ENCODE assay signal across 12 mouse cellular contexts in genomic region chr15:64542250-64542901, GRCm38 (mm10).
DNase-seq lines count a peak whose midpoint lies in the region; ATAC-seq and TF ChIP-seq lines count a peak whose summit lies in the region.
"Had no signal": no experiment of that assay in that cellular context is flagged by ENCODE, and none has a peak within 500 bp of the region (broad histone marks: within the 10 kb centered on the region; RNA-seq: fewer than 3 reads in every experiment).

No protein-coding gene starts in this region.

- peak; percentile 19 for DNase-seq in kidney, adult 2 months
- DNase-seq in kidney, postnatal 10 days: no peak
- DNase-seq in gastrocnemius, postnatal 25 days: peak; percentile 62
- no peak for DNase-seq in urinary bladder, postnatal 14 days (ENCODE audit: low spot score)
- DNase-seq in forebrain, embryonic 11.5 days (ENCODE audit: low spot score): no peak
- DNase-seq: cerebellum, adult 11 months; kidney, adult 18-20 months; thymus, postnatal 4 days had no signal

- H3K9ac ChIP-seq in neural tube, embryonic 12.5 days: no peak overlapping the region
- no peak overlapping the region for H3K9ac ChIP-seq in forebrain, embryonic 11.5 days (ENCODE audit: low read length)
- H3K9ac ChIP-seq: limb, embryonic 13.5 days; midbrain, embryonic 15.5 days had no signal

- H3K36me3 ChIP-seq in kidney, adult 2 months (ENCODE audit: control insufficient read depth, insufficient read depth, low read length): no peaks in the 10 kb centered on the region
- no peaks in the 10 kb centered on the region for H3K36me3 ChIP-seq in neural tube, embryonic 12.5 days
- H3K36me3 ChIP-seq in forebrain, embryonic 11.5 days (ENCODE audit: control insufficient read depth, insufficient read depth, low read length): no peaks in the 10 kb centered on the region
- H3K36me3 ChIP-seq: limb, embryonic 13.5 days; midbrain, embryonic 15.5 days had no signal

- no peak for TF ChIP-seq POLR2A in kidney, adult 2 months (IDR thresholded peaks at IDR 0.05; ENCODE audit: low read depth, low read length)
- TF ChIP-seq POLR2A in bone marrow macrophage, adult 2 months (IDR thresholded peaks at IDR 0.05; ENCODE audit: borderline replicate concordance, low read depth, low read length): no peak

- no peaks in the 10 kb centered on the region for H3K4me1 ChIP-seq in kidney, adult 2 months (ENCODE audit: control insufficient read depth, insufficient read depth, low read length)
- peaks cover 24% of the 10 kb centered on the region for H3K4me1 ChIP-seq in bone marrow macrophage, adult 2 months (ENCODE audit: control insufficient read depth, insufficient read depth, low read length)
- H3K4me1 ChIP-seq in neural tube, embryonic 12.5 days: 0 out of 2 replicates have a peak, but pooled peaks cover 12% of the 10 kb centered on the region
- no peaks in the 10 kb centered on the region for H3K4me1 ChIP-seq in forebrain, embryonic 11.5 days (replicated peaks; ENCODE audit: control insufficient read depth, insufficient read depth, low read length)
- H3K4me1 ChIP-seq: limb, embryonic 13.5 days; midbrain, embryonic 15.5 days had no signal

- no peak overlapping the region for H3K27ac ChIP-seq in kidney, adult 2 months (ENCODE audit: insufficient read depth, low read depth, low read length)
- peak overlapping the region; percentile 87 for H3K27ac ChIP-seq in bone marrow macrophage, adult 2 months (ENCODE audit: insufficient read depth, low read depth, low read length)
- peak overlapping the region; percentile 20; the same call in 1 of the 2 replicates for H3K27ac ChIP-seq in neural tube, embryonic 12.5 days
- H3K27ac ChIP-seq in forebrain, embryonic 11.5 days (ENCODE audit: low read depth, low read length): no peak overlapping the region
- H3K27ac ChIP-seq: limb, embryonic 13.5 days; midbrain, embryonic 15.5 days had no signal

- peak; percentile 72 for ATAC-seq in neural tube, embryonic 12.5 days (ENCODE audit: low FRiP score, low read depth)
- ATAC-seq in forebrain, embryonic 11.5 days (replicated peaks; ENCODE audit: low FRiP score): no peak
- ATAC-seq: midbrain, embryonic 15.5 days had no signal

- no peak for TF ChIP-seq CTCF in kidney, adult 2 months (conservative IDR thresholded peaks at IDR 0.05; ENCODE audit: insufficient read depth, insufficient read length, low read depth, low read length)
- TF ChIP-seq CTCF in bone marrow macrophage, adult 2 months (IDR thresholded peaks at IDR 0.05; ENCODE audit: low read depth, low read length): no peak

- no peak overlapping the region for H3K4me3 ChIP-seq in kidney, adult 2 months (ENCODE audit: insufficient read depth, low read depth, low read length)
- H3K4me3 ChIP-seq in bone marrow macrophage, adult 2 months (ENCODE audit: insufficient read depth, low read length): no peak overlapping the region
- no peak overlapping the region for H3K4me3 ChIP-seq in neural tube, embryonic 12.5 days
- no peak overlapping the region for H3K4me3 ChIP-seq in forebrain, embryonic 11.5 days (ENCODE audit: low read depth, low read length)
- H3K4me3 ChIP-seq: limb, embryonic 13.5 days; midbrain, embryonic 15.5 days had no signal

- WGBS in kidney, adult 2 months: 82% methylated on average over 8 of the region's 8 CpGs
- WGBS in neural tube, embryonic 12.5 days: 63% methylated on average over 8 of the region's 8 CpGs
- 86% methylated on average over 8 of the region's 8 CpGs for WGBS in forebrain, embryonic 11.5 days

- H3K4me2 ChIP-seq in neural tube, embryonic 12.5 days (replicated peaks): no peak overlapping the region
- H3K4me2 ChIP-seq in forebrain, embryonic 11.5 days (ENCODE audit: low read depth, low read length, severe bottlenecking): no peak overlapping the region
- H3K4me2 ChIP-seq: limb, embryonic 13.5 days; midbrain, embryonic 15.5 days had no signal

- H3K9me3 ChIP-seq in neural tube, embryonic 12.5 days: no peaks in the 10 kb centered on the region
- no peaks in the 10 kb centered on the region for H3K9me3 ChIP-seq in forebrain, embryonic 11.5 days (ENCODE audit: control insufficient read depth, low read length)
- H3K9me3 ChIP-seq: limb, embryonic 13.5 days; midbrain, embryonic 15.5 days had no signal

- H3K27me3 ChIP-seq in kidney, adult 2 months (replicated peaks; ENCODE audit: control insufficient read depth, insufficient read depth, low read length): no peaks in the 10 kb centered on the region
- H3K27me3 ChIP-seq in neural tube, embryonic 12.5 days (replicated peaks): no peaks in the 10 kb centered on the region
- no peaks in the 10 kb centered on the region for H3K27me3 ChIP-seq in forebrain, embryonic 11.5 days (ENCODE audit: control insufficient read depth, insufficient read depth, low read length)
- H3K27me3 ChIP-seq: limb, embryonic 13.5 days; midbrain, embryonic 15.5 days had no signal

Comparison
In these comparisons a context has a peak if more than half of its experiments do, and no peak if none do; other contexts are left out.
1. DNase-seq: peak in kidney, adult 2 months (single experiment) and gastrocnemius, postnatal 25 days (single experiment); none in kidney, postnatal 10 days (single experiment), urinary bladder, postnatal 14 days (single experiment) and forebrain, embryonic 11.5 days (single experiment).
2. H3K27ac ChIP-seq: peak in bone marrow macrophage, adult 2 months (single experiment) and neural tube, embryonic 12.5 days (single experiment); none in kidney, adult 2 months (single experiment) and forebrain, embryonic 11.5 days (single experiment).